Mouse (Mus musculus): ENCODE results near the gene B9d1. TPM values are rescaled to one million over a fixed set of nuclear protein-coding genes. Genes with fewer than 3 reads are reported as not detected.
A peak's percentile ranks its signal among the peaks of the same experiment; 100 is the strongest.

B9d1 gene
- polyA plus RNA-seq, 1 experiment = 3.4 TPM

DNA sequence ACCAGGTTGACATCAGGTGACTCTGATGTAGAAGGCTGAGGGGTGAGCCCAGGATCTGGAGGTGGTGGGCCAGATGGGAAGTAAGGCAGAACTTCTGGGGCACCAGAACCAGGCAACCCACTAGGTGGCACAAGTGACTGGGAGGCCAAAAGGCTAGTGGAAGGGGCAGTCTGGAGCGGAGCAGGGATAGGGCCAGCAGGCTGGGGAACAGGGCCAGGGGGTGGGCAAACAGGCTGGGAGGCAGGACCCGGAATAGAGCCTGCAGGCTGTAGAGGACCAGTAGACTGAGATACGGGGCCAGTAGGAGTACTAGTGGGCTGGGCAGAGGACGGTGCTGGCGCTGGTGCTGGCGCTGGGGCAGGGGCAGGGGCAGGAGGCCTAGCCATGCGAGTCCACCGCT lies 15.1 kb upstream of the B9d1 start:
- peaks cover 7% of the 10 kb centered on the region; the same call in 1 of the 2 replicates for H3K4me1 ChIP-seq (ENCODE audit: control insufficient read depth, insufficient read depth, insufficient read length)
- no peak for DNase-seq (ENCODE audit: low read depth in 1 of 2, low spot score in 2 of 2)
- H3K27ac ChIP-seq (ENCODE audit: insufficient read depth, low read length) = no peak overlapping the region
- no peaks in the 10 kb centered on the region for H3K27me3 ChIP-seq (ENCODE audit: control insufficient read depth, insufficient read depth, low read length)
- no peak for TF ChIP-seq POLR2A (IDR thresholded peaks at IDR 0.05; ENCODE audit: low read depth, low read length)
- TF ChIP-seq CTCF (IDR thresholded peaks at IDR 0.05; ENCODE audit: extremely low read depth, insufficient read depth, insufficient read length, insufficient replicate concordance) = no peak
- peaks cover 13% of the 10 kb centered on the region for H3K36me3 ChIP-seq (ENCODE audit: control insufficient read depth, insufficient read depth, low read length)
- H3K4me3 ChIP-seq (ENCODE audit: extremely low read depth, insufficient read depth, insufficient read length) = no peak overlapping the region
- WGBS = 98% methylated on average over 6 of the region's 8 CpGs

GRCm38 (mm10) chr11:61490944-61491520 lies 13.9 kb upstream of the B9d1 start:
- DNase-seq (ENCODE audit: low read depth in 1 of 2, low spot score in 2 of 2) = no peak
- Histone ChIP-seq H3K4me3 (ENCODE audit: extremely low read depth, insufficient read depth, insufficient read length) (no peak overlapping the region), H3K27me3 (ENCODE audit: control insufficient read depth, insufficient read depth, low read length) (no peaks in the 10 kb centered on the region), H3K36me3 (ENCODE audit: control insufficient read depth, insufficient read depth, low read length) (peaks cover 13% of the 10 kb centered on the region), H3K27ac (ENCODE audit: insufficient read depth, low read length) (no peak overlapping the region), H3K4me1 (ENCODE audit: control insufficient read depth, insufficient read depth, insufficient read length) (peaks cover 7% of the 10 kb centered on the region; the same call in 1 of the 2 replicates)
- 95% methylated on average over 22 of the region's 22 CpGs for WGBS
- no peak for TF ChIP-seq CTCF (IDR thresholded peaks at IDR 0.05; ENCODE audit: extremely low read depth, insufficient read depth, insufficient read length, insufficient replicate concordance)
- TF ChIP-seq POLR2A (IDR thresholded peaks at IDR 0.05; ENCODE audit: low read depth, low read length) = no peak

DNA sequence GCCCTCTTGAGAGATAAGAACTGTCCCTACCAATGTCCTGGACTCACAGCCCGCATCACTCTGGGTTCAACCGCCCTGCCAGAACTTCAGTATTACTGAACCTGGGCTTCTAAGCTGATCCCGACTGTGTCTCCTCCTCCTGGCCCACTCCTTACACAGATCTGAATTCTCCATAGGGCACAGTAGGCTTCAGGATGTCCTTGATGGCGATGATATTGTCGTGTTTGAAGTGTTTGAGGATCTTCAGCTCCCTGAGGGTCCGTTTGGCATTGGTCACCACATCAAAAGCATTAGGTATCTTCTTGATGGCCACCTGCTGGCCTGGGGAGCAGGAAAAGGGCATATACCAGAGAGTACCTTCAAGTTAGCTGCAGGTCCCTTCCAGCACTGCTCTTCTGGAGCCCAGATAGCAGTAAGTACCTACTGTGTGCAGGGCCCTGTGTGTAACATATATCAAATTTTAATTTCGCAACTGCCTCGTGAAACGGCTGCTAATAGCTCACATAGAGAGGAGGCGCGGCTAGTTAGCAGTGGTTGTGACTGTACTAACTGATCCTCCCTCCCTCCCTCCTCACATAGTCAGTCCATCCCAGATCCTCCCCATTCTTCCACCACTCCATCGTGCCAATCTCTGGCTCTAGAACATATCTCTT lies 12.1 kb upstream of the B9d1 start:
- no peak overlapping the region for H3K27ac ChIP-seq (ENCODE audit: insufficient read depth, low read length)
- H3K4me3 ChIP-seq (ENCODE audit: extremely low read depth, insufficient read depth, insufficient read length) = peak overlapping the region; percentile 74

GRCm38 (mm10) chr11:61493525-61494128 lies 11.3 kb upstream of the B9d1 start:
- DNase-seq (ENCODE audit: low read depth in 1 of 2, low spot score in 2 of 2) = peak; percentile 23 to 31
- no peak for TF ChIP-seq POLR2A (IDR thresholded peaks at IDR 0.05; ENCODE audit: low read depth, low read length)
- no peak for TF ChIP-seq CTCF (IDR thresholded peaks at IDR 0.05; ENCODE audit: extremely low read depth, insufficient read depth, insufficient read length, insufficient replicate concordance)
- no peaks in the 10 kb centered on the region for H3K27me3 ChIP-seq (ENCODE audit: control insufficient read depth, insufficient read depth, low read length)
- H3K4me1 ChIP-seq (ENCODE audit: control insufficient read depth, insufficient read depth, insufficient read length) = peaks cover 7% of the 10 kb centered on the region; the same call in 1 of the 2 replicates
- peak overlapping the region; percentile 64 for H3K27ac ChIP-seq (ENCODE audit: insufficient read depth, low read length)
- WGBS = 1% methylated on average over 50 of the region's 50 CpGs
- peaks cover 13% of the 10 kb centered on the region for H3K36me3 ChIP-seq (ENCODE audit: control insufficient read depth, insufficient read depth, low read length)
- H3K4me3 ChIP-seq (ENCODE audit: extremely low read depth, insufficient read depth, insufficient read length) = peak overlapping the region; percentile 74

More for the DNA sequence above, 12.1 kb upstream of the B9d1 start:
- Histone ChIP-seq H3K4me1 (ENCODE audit: control insufficient read depth, insufficient read depth, insufficient read length) (peaks cover 7% of the 10 kb centered on the region; the same call in 1 of the 2 replicates), H3K27me3 (ENCODE audit: control insufficient read depth, insufficient read depth, low read length) (no peaks in the 10 kb centered on the region), H3K36me3 (ENCODE audit: control insufficient read depth, insufficient read depth, low read length) (peaks cover 13% of the 10 kb centered on the region)
- WGBS = 84% methylated on average over 12 of the region's 12 CpGs
- DNase-seq (ENCODE audit: low read depth in 1 of 2, low spot score in 2 of 2) = no peak
- TF ChIP-seq POLR2A (IDR thresholded peaks at IDR 0.05; ENCODE audit: low read depth, low read length) (no peak), CTCF (IDR thresholded peaks at IDR 0.05; ENCODE audit: extremely low read depth, insufficient read depth, insufficient read length, insufficient replicate concordance) (no peak)

GRCm38 (mm10) chr11:61494129-61494997 lies 10.6 kb upstream of the B9d1 start, which contains the start of gene Mapk7:
Mapk7 (minus strand) TSS chr11:61494406.
- 1% methylated on average over 61 of the region's 62 CpGs for WGBS
- H3K27me3 ChIP-seq (ENCODE audit: control insufficient read depth, insufficient read depth, low read length) = no peaks in the 10 kb centered on the region
- peak within 1 kb of the TSS; percentile 74 for H3K4me3 ChIP-seq (ENCODE audit: extremely low read depth, insufficient read depth, insufficient read length)
- DNase-seq (ENCODE audit: low read depth in 1 of 2, low spot score in 2 of 2) = peak; percentile 88 to 97
- H3K27ac ChIP-seq (ENCODE audit: insufficient read depth, low read length) = peak within 1 kb of the TSS; percentile 64
- H3K4me1 ChIP-seq (ENCODE audit: control insufficient read depth, insufficient read depth, insufficient read length) = peaks cover 7% of the 10 kb centered on the region; the same call in 1 of the 2 replicates
- TF ChIP-seq POLR2A (IDR thresholded peaks at IDR 0.05; ENCODE audit: low read depth, low read length) (no peak), CTCF (IDR thresholded peaks at IDR 0.05; ENCODE audit: extremely low read depth, insufficient read depth, insufficient read length, insufficient replicate concordance) (no peak)
- H3K36me3 ChIP-seq (ENCODE audit: control insufficient read depth, insufficient read depth, low read length) = peaks cover 13% of the 10 kb centered on the region

- Histone ChIP-seq H3K27ac (ENCODE audit: insufficient read depth, low read length) (no peak overlapping the region), H3K36me3 (ENCODE audit: control insufficient read depth, insufficient read depth, low read length) (peaks cover 7% of the 10 kb centered on the region), H3K4me1 (ENCODE audit: control insufficient read depth, insufficient read depth, insufficient read length) (peaks cover 7% of the 10 kb centered on the region; the same call in 1 of the 2 replicates), H3K4me3 (ENCODE audit: extremely low read depth, insufficient read depth, insufficient read length) (no peak overlapping the region), H3K27me3 (ENCODE audit: control insufficient read depth, insufficient read depth, low read length) (no peaks in the 10 kb centered on the region)
- TF ChIP-seq CTCF (IDR thresholded peaks at IDR 0.05; ENCODE audit: extremely low read depth, insufficient read depth, insufficient read length, insufficient replicate concordance) (no peak), POLR2A (IDR thresholded peaks at IDR 0.05; ENCODE audit: low read depth, low read length) (no peak)
- DNase-seq (ENCODE audit: low read depth in 1 of 2, low spot score in 2 of 2) = no peak
- 82% methylated on average over 2 of the region's 2 CpGs for WGBS
These were observed 9.4 kb upstream of the B9d1 start for GRCm38 (mm10) chr11:61495528-61495927.

Data from spleen, adult 2 months (tissue).